8 mouse cellular contexts compared by ENCODE assay signal in genomic region chr5:30104339-30104738, GRCm38 (mm10). TPM values are rescaled to one million over a fixed set of nuclear protein-coding genes. Genes with fewer than 3 reads are reported as not detected.
DNase-seq lines count a peak whose midpoint lies in the region; ATAC-seq and TF ChIP-seq lines count a peak whose summit lies in the region.

No protein-coding gene starts in this region.

- peak; percentile 60 for DNase-seq in gastrocnemius, postnatal 14 days
- no peak for DNase-seq in gastrocnemius, postnatal 25 days
- DNase-seq in MEL (ENCODE audit: low read depth, low spot score): no peak
- peak; percentile 77 for DNase-seq in embryonic facial prominence, embryonic 11.5 days (ENCODE audit: low spot score)
- peak; percentile 32 to 33 for DNase-seq in thymus, postnatal 36 days

- TF ChIP-seq POLR2A in MEL (IDR thresholded peaks at IDR 0.05; ENCODE audit: control insufficient read depth in 1 of 2, insufficient read depth in 1 of 2, low read depth in 1 of 2, low read length in 2 of 2, poor library complexity in 1 of 2): no peak

- no peaks in the 10 kb centered on the region for H3K79me2 ChIP-seq in MEL (ENCODE audit: control insufficient read depth, insufficient read depth, low read length, poor library complexity)

- TF ChIP-seq RAD21 in MEL (IDR thresholded peaks at IDR 0.05; ENCODE audit: low read depth, low read length): peak; percentile 12; the same call in 1 of the 2 replicates

- H3K9me3 ChIP-seq in MEL (replicated peaks; ENCODE audit: insufficient read depth, low read length): no peaks in the 10 kb centered on the region
- H3K9me3 ChIP-seq in embryonic facial prominence, embryonic 11.5 days (replicated peaks; ENCODE audit: control insufficient read depth, low read length): no peaks in the 10 kb centered on the region
- H3K9me3 ChIP-seq in hindbrain, embryonic 12.5 days (replicated peaks): 0 out of 2 replicates have a peak, but pooled peaks cover 7% of the 10 kb centered on the region
- no peaks in the 10 kb centered on the region for H3K9me3 ChIP-seq in limb, embryonic 13.5 days
- H3K9me3 ChIP-seq in midbrain, embryonic 13.5 days: no peaks in the 10 kb centered on the region

- H3K9ac ChIP-seq in MEL (ENCODE audit: control insufficient read depth, low read depth, low read length, poor library complexity, severe bottlenecking): no peak overlapping the region
- no peak overlapping the region for H3K9ac ChIP-seq in embryonic facial prominence, embryonic 11.5 days (replicated peaks; ENCODE audit: low read length)
- H3K9ac ChIP-seq in hindbrain, embryonic 12.5 days: peak overlapping the region; percentile 84; the same call in 1 of the 2 replicates
- no peak overlapping the region; the same call in 1 of the 2 replicates for H3K9ac ChIP-seq in limb, embryonic 13.5 days
- H3K9ac ChIP-seq in midbrain, embryonic 13.5 days (replicated peaks): no peak overlapping the region

- intact Hi-C loops in gastrocnemius, postnatal 14 days (cut with DNase I; ENCODE audit: low total_unique reads): no loop called here

- WGBS in embryonic facial prominence, embryonic 11.5 days: 2% methylated on average over 12 of the region's 12 CpGs
- under 1% methylated on average over 11 of the region's 12 CpGs for WGBS in hindbrain, embryonic 12.5 days
- WGBS in limb, embryonic 13.5 days: 1% methylated on average over 12 of the region's 12 CpGs
- WGBS in midbrain, embryonic 13.5 days: 2% methylated on average over 12 of the region's 12 CpGs

- peak overlapping the region; percentile 98 for H3K4me2 ChIP-seq in embryonic facial prominence, embryonic 11.5 days (ENCODE audit: low read depth, low read length)
- H3K4me2 ChIP-seq in hindbrain, embryonic 12.5 days (replicated peaks): peak overlapping the region; percentile 78
- H3K4me2 ChIP-seq in limb, embryonic 13.5 days (replicated peaks): peak overlapping the region; percentile 95
- peak overlapping the region; percentile 93 for H3K4me2 ChIP-seq in midbrain, embryonic 13.5 days (replicated peaks)

- H3K36me3 ChIP-seq in MEL (ENCODE audit: control insufficient read depth in 1 of 2, insufficient read depth in 2 of 2, low read length in 2 of 2): no peaks in the 10 kb centered on the region
- H3K36me3 ChIP-seq in embryonic facial prominence, embryonic 11.5 days (replicated peaks; ENCODE audit: control insufficient read depth, insufficient read depth, low read depth, low read length): no peaks in the 10 kb centered on the region
- no peaks in the 10 kb centered on the region for H3K36me3 ChIP-seq in hindbrain, embryonic 12.5 days
- no peaks in the 10 kb centered on the region for H3K36me3 ChIP-seq in limb, embryonic 13.5 days
- 0 out of 2 replicates have a peak, but pooled peaks cover 2% of the 10 kb centered on the region for H3K36me3 ChIP-seq in midbrain, embryonic 13.5 days

- no peak overlapping the region for H3K27ac ChIP-seq in MEL (ENCODE audit: control insufficient read depth, low read depth, low read length)
- no peak overlapping the region for H3K27ac ChIP-seq in embryonic facial prominence, embryonic 11.5 days (replicated peaks; ENCODE audit: low read depth, low read length)
- H3K27ac ChIP-seq in hindbrain, embryonic 12.5 days: no peak overlapping the region
- no peak overlapping the region for H3K27ac ChIP-seq in limb, embryonic 13.5 days
- no peak overlapping the region for H3K27ac ChIP-seq in midbrain, embryonic 13.5 days

- H3K4me1 ChIP-seq in MEL (ENCODE audit: control insufficient read depth in 1 of 2, insufficient read depth in 2 of 2, low read length in 2 of 2): no peaks in the 10 kb centered on the region
- H3K4me1 ChIP-seq in embryonic facial prominence, embryonic 11.5 days (ENCODE audit: control insufficient read depth, insufficient read depth, low read length): peaks cover 16% of the 10 kb centered on the region
- peaks cover 40% of the 10 kb centered on the region for H3K4me1 ChIP-seq in hindbrain, embryonic 12.5 days
- H3K4me1 ChIP-seq in limb, embryonic 13.5 days: peaks cover 29% of the 10 kb centered on the region
- H3K4me1 ChIP-seq in midbrain, embryonic 13.5 days (replicated peaks): peaks cover 44% of the 10 kb centered on the region

- H3K4me3 ChIP-seq in MEL (ENCODE audit: control insufficient read depth in 1 of 2, insufficient read depth in 1 of 2, low read depth in 2 of 2, low read length in 2 of 2): no peak overlapping the region
- H3K4me3 ChIP-seq in embryonic facial prominence, embryonic 11.5 days (ENCODE audit: low read depth, low read length): peak overlapping the region; percentile 50; the same call in 1 of the 2 replicates
- peak overlapping the region; percentile 76 for H3K4me3 ChIP-seq in hindbrain, embryonic 12.5 days
- peak overlapping the region; percentile 55 for H3K4me3 ChIP-seq in limb, embryonic 13.5 days
- peak overlapping the region; percentile 77 for H3K4me3 ChIP-seq in midbrain, embryonic 13.5 days (replicated peaks)

- ATAC-seq in embryonic facial prominence, embryonic 11.5 days (replicated peaks; ENCODE audit: insufficient number of reproducible peaks, low FRiP score, low TSS enrichment, low read depth): no peak
- ATAC-seq in hindbrain, embryonic 12.5 days (ENCODE audit: low FRiP score): no peak
- ATAC-seq in limb, embryonic 13.5 days (ENCODE audit: low FRiP score, low read depth): no peak
- ATAC-seq in midbrain, embryonic 13.5 days: no peak

- TF ChIP-seq CTCF in MEL (IDR thresholded peaks at IDR 0.05 in 2 of 3, conservative IDR thresholded peaks at IDR 0.05 in 1 of 3; ENCODE audit: control insufficient read depth in 1 of 3, insufficient read depth in 1 of 3, low read depth in 2 of 3, low read length in 3 of 3, poor library complexity in 1 of 3, severe bottlenecking in 1 of 3): peak; percentile 27 to 50 (median 38); a peak in 5 of 6 replicates

- no peaks in the 10 kb centered on the region; a peak in 1 of 4 replicates for H3K27me3 ChIP-seq in MEL (ENCODE audit: control insufficient read depth in 1 of 2, insufficient read depth in 2 of 2, low read length in 2 of 2)
- H3K27me3 ChIP-seq in embryonic facial prominence, embryonic 11.5 days (ENCODE audit: control insufficient read depth, insufficient read depth, low read length): peaks cover 34% of the 10 kb centered on the region
- peaks cover 32% of the 10 kb centered on the region for H3K27me3 ChIP-seq in hindbrain, embryonic 12.5 days
- peaks cover 67% of the 10 kb centered on the region for H3K27me3 ChIP-seq in limb, embryonic 13.5 days
- 0 out of 2 replicates have a peak, but pooled peaks cover 2% of the 10 kb centered on the region for H3K27me3 ChIP-seq in midbrain, embryonic 13.5 days

- TF ChIP-seq EP300 in MEL (IDR thresholded peaks at IDR 0.05; ENCODE audit: low read depth in 1 of 2, low read length in 2 of 2): no peak

RNA-seq across cellular contexts. Expression of gene Garem2, which starts 0.6 kb away (rescaled TPM):
- under 1 TPM; 0.04 TPM for total RNA-seq in gastrocnemius, postnatal 14 days (2021)
- total RNA-seq in gastrocnemius, postnatal 25 days (2021): not detected
- total RNA-seq in MEL (2012; rRNA removed): 0.04 TPM in 1 of 2 replicates, not detected in the other
- polyA plus RNA-seq in MEL (2012; ENCODE audit: insufficient read depth in 1 of 2, insufficient read length in 2 of 2, low read depth in 1 of 2, low replicate concordance in 2 of 2, missing spikeins in 1 of 2): not detected
- 3.1 TPM in 2 replicates for polyA plus RNA-seq in embryonic facial prominence, embryonic 11.5 days (2014; fragmentation: Nextera tagmentation; extraction: Ambion mirVana)
- 30.3 and 31.7 TPM in 2 replicates for polyA plus RNA-seq in hindbrain, embryonic 12.5 days (2016; fragmentation: Nextera tagmentation; extraction: Ambion mirVana)
- 0.57 and 0.78 TPM in 2 replicates for polyA plus RNA-seq in limb, embryonic 13.5 days (2015; fragmentation: Nextera tagmentation; extraction: Ambion mirVana)
- polyA plus RNA-seq in midbrain, embryonic 13.5 days (2015; fragmentation: Nextera tagmentation; extraction: Ambion mirVana): 13.5 and 20.6 TPM in 2 replicates

RNA-seq across cellular contexts. Expression of gene 3110082J24Rik, which starts 1.5 kb away (rescaled TPM):
- not detected for total RNA-seq in gastrocnemius, postnatal 14 days (2021)
- not detected for total RNA-seq in gastrocnemius, postnatal 25 days (2021)
- total RNA-seq in MEL (2012; rRNA removed): not detected in 2 replicates
- polyA plus RNA-seq in MEL (2012; ENCODE audit: insufficient read depth in 1 of 2, insufficient read length in 2 of 2, low read depth in 1 of 2, low replicate concordance in 2 of 2, missing spikeins in 1 of 2): not detected
- polyA plus RNA-seq in embryonic facial prominence, embryonic 11.5 days (2014; fragmentation: Nextera tagmentation; extraction: Ambion mirVana): 0.62 and 0.85 TPM in 2 replicates
- polyA plus RNA-seq in hindbrain, embryonic 12.5 days (2016; fragmentation: Nextera tagmentation; extraction: Ambion mirVana): 4.7 and 6.8 TPM in 2 replicates
- not detected in 2 replicates for polyA plus RNA-seq in limb, embryonic 13.5 days (2015; fragmentation: Nextera tagmentation; extraction: Ambion mirVana)
- 7.6 and 9.9 TPM in 2 replicates for polyA plus RNA-seq in midbrain, embryonic 13.5 days (2015; fragmentation: Nextera tagmentation; extraction: Ambion mirVana)

RNA-seq across cellular contexts. Expression of gene Tyms, which starts 30.9 kb away (rescaled TPM):
- total RNA-seq in gastrocnemius, postnatal 14 days (2021): 1 to 10 TPM; 6.9 to 7.7 TPM
- total RNA-seq in gastrocnemius, postnatal 25 days (2021): 1 to 10 TPM; 1.8 to 5.1 TPM
- 150 and 163 TPM in 2 replicates for total RNA-seq in MEL (2012; rRNA removed)
- polyA plus RNA-seq in MEL (2012; ENCODE audit: insufficient read depth in 1 of 2, insufficient read length in 2 of 2, low read depth in 1 of 2, low replicate concordance in 2 of 2, missing spikeins in 1 of 2): 100 to 1,000 TPM in 1 of 2 experiments, not detected in 1; 203 TPM
- polyA plus RNA-seq in embryonic facial prominence, embryonic 11.5 days (2014; fragmentation: Nextera tagmentation; extraction: Ambion mirVana): 409 and 418 TPM in 2 replicates
- polyA plus RNA-seq in hindbrain, embryonic 12.5 days (2016; fragmentation: Nextera tagmentation; extraction: Ambion mirVana): 146 and 164 TPM in 2 replicates
- 282 and 295 TPM in 2 replicates for polyA plus RNA-seq in limb, embryonic 13.5 days (2015; fragmentation: Nextera tagmentation; extraction: Ambion mirVana)
- polyA plus RNA-seq in midbrain, embryonic 13.5 days (2015; fragmentation: Nextera tagmentation; extraction: Ambion mirVana): 98.4 and 99.3 TPM in 2 replicates

RNA-seq across cellular contexts. Expression of gene Hadha, which starts 50.6 kb away (rescaled TPM):
- 100 to 1,000 TPM; 271 to 383 TPM for total RNA-seq in gastrocnemius, postnatal 14 days (2021)
- 100 to 1,000 TPM; 270 to 342 TPM for total RNA-seq in gastrocnemius, postnatal 25 days (2021)
- 120 and 121 TPM in 2 replicates for total RNA-seq in MEL (2012; rRNA removed)
- 100 to 1,000 TPM; 107 to 271 TPM for polyA plus RNA-seq in MEL (2012; ENCODE audit: insufficient read depth in 1 of 2, insufficient read length in 2 of 2, low read depth in 1 of 2, low replicate concordance in 2 of 2, missing spikeins in 1 of 2)
- 101 and 102 TPM in 2 replicates for polyA plus RNA-seq in embryonic facial prominence, embryonic 11.5 days (2014; fragmentation: Nextera tagmentation; extraction: Ambion mirVana)
- 106 and 108 TPM in 2 replicates for polyA plus RNA-seq in hindbrain, embryonic 12.5 days (2016; fragmentation: Nextera tagmentation; extraction: Ambion mirVana)
- 129 and 143 TPM in 2 replicates for polyA plus RNA-seq in limb, embryonic 13.5 days (2015; fragmentation: Nextera tagmentation; extraction: Ambion mirVana)
- 72.2 and 73.2 TPM in 2 replicates for polyA plus RNA-seq in midbrain, embryonic 13.5 days (2015; fragmentation: Nextera tagmentation; extraction: Ambion mirVana)

RNA-seq across cellular contexts. Expression of gene Hadhb, which starts 50.7 kb away (rescaled TPM):
- 100 to 1,000 TPM; 258 to 390 TPM for total RNA-seq in gastrocnemius, postnatal 14 days (2021)
- total RNA-seq in gastrocnemius, postnatal 25 days (2021): 100 to 1,000 TPM; 301 to 366 TPM
- total RNA-seq in MEL (2012; rRNA removed): 162 and 173 TPM in 2 replicates
- polyA plus RNA-seq in MEL (2012; ENCODE audit: insufficient read depth in 1 of 2, insufficient read length in 2 of 2, low read depth in 1 of 2, low replicate concordance in 2 of 2, missing spikeins in 1 of 2): 100 to 1,000 TPM in 1 of 2 experiments, 10 to 100 TPM in 1; 33.0 to 161 TPM
- polyA plus RNA-seq in embryonic facial prominence, embryonic 11.5 days (2014; fragmentation: Nextera tagmentation; extraction: Ambion mirVana): 133 and 139 TPM in 2 replicates
- 84.8 and 87.7 TPM in 2 replicates for polyA plus RNA-seq in hindbrain, embryonic 12.5 days (2016; fragmentation: Nextera tagmentation; extraction: Ambion mirVana)
- polyA plus RNA-seq in limb, embryonic 13.5 days (2015; fragmentation: Nextera tagmentation; extraction: Ambion mirVana): 133 and 134 TPM in 2 replicates
- polyA plus RNA-seq in midbrain, embryonic 13.5 days (2015; fragmentation: Nextera tagmentation; extraction: Ambion mirVana): 61.1 and 62.4 TPM in 2 replicates

Comparison
In these comparisons a context has a peak if more than half of its experiments do, and no peak if none do; other contexts are left out.
1. DNase-seq: peak in gastrocnemius, postnatal 14 days (single experiment), embryonic facial prominence, embryonic 11.5 days (single experiment) and thymus, postnatal 36 days (2 of 2); none in gastrocnemius, postnatal 25 days (single experiment) and MEL (single experiment).
2. H3K4me3 ChIP-seq: peak in embryonic facial prominence, embryonic 11.5 days (single experiment), hindbrain, embryonic 12.5 days (single experiment), limb, embryonic 13.5 days (single experiment) and midbrain, embryonic 13.5 days (single experiment); none in MEL (0 of 2).
3. Peak in every context shown above with its lines, with median percentiles within 50 percentile points of each other: H3K4me2 ChIP-seq.